Mouse (Mus musculus): ENCODE data around the gene Nxpe5. TPM values are rescaled to one million over a fixed set of nuclear protein-coding genes. Genes with fewer than 3 reads are reported as not detected.
A peak's percentile ranks its signal among the peaks of the same experiment; 100 is the strongest.
"Not testable (repeated sequence)": the region's sequence is repeated elsewhere in the genome, so short reads cannot be mapped to it uniquely, and the experiment has no call there.

Nxpe5 gene
- under 1 TPM in 1 of 2 experiments, not detected in 1; 0.14 TPM for total RNA-seq (2021)

- no peak for DNase-seq
Measured at GRCm38 (mm10) chr5:138225700-138226099, at the start of gene Nxpe5. Gene Nxpe5 (plus strand): TSS chr5:138225898.

- peak; percentile 88 for DNase-seq
Measured at GRCm38 (mm10) chr5:138186950-138187638, 38.6 kb upstream of the Nxpe5 start, which contains the start of the genes Taf6 and Cnpy4. Gene Taf6 (minus strand): TSS chr5:138187451. Gene Cnpy4 (plus strand): TSS chr5:138187485.

GRCm38 (mm10) chr5:138187661-138188306 lies 37.9 kb upstream of the Nxpe5 start:
- peak; percentile 69 for DNase-seq

- peak; percentile 86 for DNase-seq
Measured at GRCm38 (mm10) chr5:138193771-138194727, 31.6 kb upstream of the Nxpe5 start, which contains the start of gene Mblac1. Gene Mblac1 (plus strand): TSS chr5:138194314.

GRCm38 (mm10) chr5:138194755-138195345 lies 30.8 kb upstream of the Nxpe5 start:
- peak; percentile 42 for DNase-seq

- no peak for DNase-seq
Measured at GRCm38 (mm10) chr5:138195463-138195862, 30.2 kb upstream of the Nxpe5 start.

- DNase-seq, result no peak
Measured at GRCm38 (mm10) chr5:138199576-138199975, 26.1 kb upstream of the Nxpe5 start.

- no peak for DNase-seq
Measured at GRCm38 (mm10) chr5:138202086-138202485, 23.6 kb upstream of the Nxpe5 start.

GRCm38 (mm10) chr5:138207253-138207652 lies 18.4 kb upstream of the Nxpe5 start:
- no peak for DNase-seq

- DNase-seq, result no peak
Measured at GRCm38 (mm10) chr5:138207873-138208272, 17.8 kb upstream of the Nxpe5 start.

GRCm38 (mm10) chr5:138216632-138217031 lies 9.1 kb upstream of the Nxpe5 start:
- not testable (repeated sequence) for DNase-seq

GRCm38 (mm10) chr5:138219864-138220263 lies 5.8 kb upstream of the Nxpe5 start:
- no peak for DNase-seq

- peak; percentile 90 for DNase-seq
Measured at GRCm38 (mm10) chr5:138222111-138222510, 3.6 kb upstream of the Nxpe5 start.

GRCm38 (mm10) chr5:138223287-138223686 lies 2.4 kb upstream of the Nxpe5 start:
- DNase-seq, result no peak

- no peak for DNase-seq
Measured at GRCm38 (mm10) chr5:138226491-138226890, 793 bp downstream of the Nxpe5 start.

- DNase-seq, result no peak
Measured at GRCm38 (mm10) chr5:138227367-138227766, 1.7 kb downstream of the Nxpe5 start.

- DNase-seq, result peak; percentile 40
Measured at GRCm38 (mm10) chr5:138228026-138228425, 2.3 kb downstream of the Nxpe5 start.

- DNase-seq, result no peak
Measured at GRCm38 (mm10) chr5:138229511-138229910, 3.8 kb downstream of the Nxpe5 start.

GRCm38 (mm10) chr5:138233778-138234177 lies 8.1 kb downstream of the Nxpe5 start:
- no peak for DNase-seq

GRCm38 (mm10) chr5:138234224-138234623 lies 8.5 kb downstream of the Nxpe5 start:
- DNase-seq, result no peak

- no peak for DNase-seq
Measured at GRCm38 (mm10) chr5:138241511-138241910, 15.8 kb downstream of the Nxpe5 start.

GRCm38 (mm10) chr5:138251144-138251543 lies 25.4 kb downstream of the Nxpe5 start:
- no peak for DNase-seq

Measured in heart, postnatal 4 days (tissue).